Mouse (Mus musculus): ENCODE results near the gene Ldlrad1.

DNA sequence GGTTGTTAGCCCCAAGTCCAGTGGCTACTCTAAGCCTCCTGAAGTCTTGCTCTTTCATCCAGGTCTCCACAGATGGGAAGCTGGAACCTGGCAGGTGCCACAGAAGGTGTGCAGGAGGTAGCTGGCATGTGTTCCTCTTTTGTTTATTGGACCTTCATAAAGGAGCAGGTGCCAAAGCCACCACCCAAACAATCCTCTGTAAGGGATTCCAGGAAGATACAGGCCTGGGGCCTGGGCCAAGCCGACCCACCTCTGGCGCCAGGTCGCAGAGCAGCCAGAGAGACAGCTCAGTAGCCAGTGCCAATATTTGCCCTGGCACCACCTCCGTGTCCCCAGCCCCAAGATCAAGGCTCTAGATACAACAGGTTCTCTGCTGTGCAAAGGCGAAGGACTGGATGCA, 12.5 kb downstream of the Ldlrad1 start:
- TF ChIP-seq POLR2A (IDR thresholded peaks at IDR 0.05; ENCODE audit: borderline replicate concordance, insufficient read depth, low read length) = no peak
- no peak for TF ChIP-seq CTCF (IDR thresholded peaks at IDR 0.05; ENCODE audit: borderline replicate concordance, insufficient read depth, low read depth, low read length)

Measured in cerebellum, adult 2 months (tissue).